Mouse (Mus musculus) cerebellum, adult 2 months (tissue): Measurements from ENCODE around the gene Ogdh.

Experiments used
- CTCF ChIP-seq: fragments of 200-500 bp; IDR thresholded peaks from 2 replicates; pipeline ENCODE4 v1.5.1; 2011; ENCODE audit warnings: low read depth, mild to moderate bottlenecking, control low read depth, low read length, moderate library complexity, borderline replicate concordance; ENCODE audit not compliant: insufficient read depth
- POLR2A ChIP-seq: fragments of 200-500 bp; IDR thresholded peaks from 2 replicates; pipeline ENCODE4 v1.6.1; 2011; ENCODE audit warnings: low read length, control low read depth, borderline replicate concordance; ENCODE audit not compliant: insufficient read depth

DNA sequence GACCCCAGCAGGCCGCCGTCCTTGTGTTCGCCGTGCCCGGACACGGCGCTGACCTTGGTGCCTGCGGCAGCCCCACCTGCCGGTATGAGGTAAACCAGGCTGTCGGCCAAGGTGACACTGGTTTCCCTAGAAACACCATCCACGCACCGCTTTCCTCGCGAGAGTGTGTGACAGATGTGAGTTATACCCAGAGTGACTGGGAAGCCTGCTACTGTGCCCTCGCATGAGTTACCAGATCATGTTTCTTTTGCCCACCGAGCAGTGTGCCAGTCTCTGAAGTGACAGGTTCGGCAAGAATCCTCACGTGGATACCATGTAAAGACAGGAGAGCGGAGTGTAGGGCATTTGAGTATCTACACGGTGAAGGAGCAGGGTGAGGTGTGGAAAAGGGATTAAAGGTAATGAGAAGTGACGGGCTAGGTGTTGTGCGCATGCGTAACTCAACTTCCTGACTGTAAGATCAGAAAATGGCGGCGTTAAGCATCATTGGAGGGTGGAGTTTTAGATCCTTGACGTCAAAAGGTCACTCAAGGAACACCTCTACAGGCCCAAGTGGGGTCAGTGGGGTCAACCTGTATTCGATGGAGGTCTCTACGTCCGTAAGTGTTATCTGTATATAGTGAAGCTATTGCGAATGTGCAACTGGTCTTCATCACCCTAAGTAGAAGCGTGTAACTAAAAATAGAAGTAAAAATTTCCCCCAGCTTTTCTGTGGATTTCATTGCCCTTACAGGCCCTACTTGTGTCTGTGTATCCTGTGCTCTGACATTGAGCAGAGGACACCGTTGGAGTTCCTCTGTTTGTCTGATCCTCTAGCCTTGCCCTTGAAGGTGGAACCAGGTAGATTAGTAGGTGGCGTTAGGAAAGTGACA is 919 bp downstream of the Ogdh start:
- no peak; the same call in 1 of the 2 replicates for TF ChIP-seq CTCF
- TF ChIP-seq POLR2A: peak; percentile 35; the same call in 1 of the 2 replicates
